Mouse (Mus musculus) midbrain, embryonic 10.5 days (tissue): Measurements from ENCODE around the gene Kntc1. TPM values are rescaled to one million over a fixed set of nuclear protein-coding genes. Genes with fewer than 3 reads are reported as not detected.
"Not testable (repeated sequence)": the region's sequence is repeated elsewhere in the genome, so short reads cannot be mapped to it uniquely, and the experiment has no call there.

Source experiments
- DNase-seq: peaks from one replicate; pipeline ENCODE4 v3.0.0-alpha.2; 2017; ENCODE audit warnings: low spot score
- H3K27ac ChIP-seq: fragments of 300-500 bp; sonication (generic); replicated peaks from 2 replicates; pipeline ENCODE4 v1.5.1; 2016; ENCODE audit warnings: mild to moderate bottlenecking
- H3K27me3 ChIP-seq: fragments of 300-500 bp; sonication (generic); 2 replicates; pipeline ENCODE4 v1.6.1; 2016; ENCODE audit warnings: low read depth, mild to moderate bottlenecking; ENCODE audit not compliant: poor library complexity, severe bottlenecking
- H3K36me3 ChIP-seq: fragments of 300-500 bp; sonication (generic); 2 replicates; pipeline ENCODE4 v1.6.1; 2016; ENCODE audit warnings: mild to moderate bottlenecking, moderate library complexity
- H3K4me1 ChIP-seq: fragments of 300-500 bp; sonication (generic); 2 replicates; pipeline ENCODE4 v1.6.1; 2016
- H3K4me3 ChIP-seq: fragments of 300-500 bp; sonication (generic); 2 replicates; pipeline ENCODE4 v1.5.1; 2016; ENCODE audit warnings: mild to moderate bottlenecking, moderate library complexity
- H3K9me3 ChIP-seq: fragments of 300-500 bp; sonication (generic); replicated peaks from 2 replicates; pipeline ENCODE4 v1.6.1; 2016; ENCODE audit warnings: mild to moderate bottlenecking
- WGBS: fragments of 180-500 bp; shearing (Covaris S2); methylation state at CpG from one replicate; pipeline ENCODE4 v1.1.7; 2016; 5-methylcytosine and 5-hydroxymethylcytosine counted together
- polyA plus RNA-seq: library from polyadenylated mRNA; unstranded; fragments of >200 nt; fragmentation: Nextera tagmentation; extraction: Ambion mirVana; gene quantifications from 2 replicates; pipeline ENCODE4 v1.2.1, GENCODE M21; 2016

Kntc1 gene
- polyA plus RNA-seq: 45.5 and 47.7 TPM in 2 replicates

- peaks cover 56% of the 10 kb centered on the region for H3K36me3 ChIP-seq
- WGBS: under 1% methylated on average over 63 of the region's 63 CpGs
- peaks cover 36% of the 10 kb centered on the region for H3K4me1 ChIP-seq
- peak within 1 kb of the TSS; percentile 98 for H3K27ac ChIP-seq
- no peaks in the 10 kb centered on the region for H3K9me3 ChIP-seq
- peak; percentile 99 for DNase-seq
- H3K4me3 ChIP-seq: peak within 1 kb of the TSS; percentile 73
- H3K27me3 ChIP-seq: no peaks in the 10 kb centered on the region
Measured at GRCm38 (mm10) chr5:123749065-123750064, at the start of gene Kntc1, which contains the start of gene Rsrc2. Gene Kntc1 (plus strand): TSS chr5:123749716. Gene Rsrc2 (minus strand): TSS chr5:123749414.

DNA sequence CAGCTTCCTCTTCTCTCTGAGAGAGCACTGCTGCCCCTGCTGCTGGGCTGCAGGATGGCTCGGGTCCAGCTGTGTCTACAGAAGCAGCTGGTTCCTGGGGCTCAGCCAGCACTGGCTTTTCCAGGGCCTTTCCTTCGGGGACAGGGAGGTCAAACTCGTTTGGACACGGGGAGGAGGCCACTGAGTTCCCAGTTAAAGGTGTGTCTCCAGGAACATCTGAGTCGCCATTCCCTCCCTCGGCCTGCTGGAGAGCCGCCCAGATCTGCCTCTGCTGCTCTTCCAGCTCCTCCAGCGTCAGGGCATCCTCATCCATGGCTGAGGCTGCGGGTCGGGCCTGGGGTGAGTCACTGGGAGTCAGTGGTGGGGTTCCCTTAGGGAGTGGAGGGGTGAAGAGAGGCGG lies 48.9 kb upstream of the Kntc1 start:
- Histone ChIP-seq H3K36me3 (peaks cover 89% of the 10 kb centered on the region), H3K27ac (no peak overlapping the region), H3K4me1 (no peaks in the 10 kb centered on the region), H3K27me3 (no peaks in the 10 kb centered on the region), H3K9me3 (no peaks in the 10 kb centered on the region), H3K4me3 (no peak overlapping the region)
- no peak for DNase-seq
- 81% methylated on average over 11 of the region's 11 CpGs for WGBS

DNA sequence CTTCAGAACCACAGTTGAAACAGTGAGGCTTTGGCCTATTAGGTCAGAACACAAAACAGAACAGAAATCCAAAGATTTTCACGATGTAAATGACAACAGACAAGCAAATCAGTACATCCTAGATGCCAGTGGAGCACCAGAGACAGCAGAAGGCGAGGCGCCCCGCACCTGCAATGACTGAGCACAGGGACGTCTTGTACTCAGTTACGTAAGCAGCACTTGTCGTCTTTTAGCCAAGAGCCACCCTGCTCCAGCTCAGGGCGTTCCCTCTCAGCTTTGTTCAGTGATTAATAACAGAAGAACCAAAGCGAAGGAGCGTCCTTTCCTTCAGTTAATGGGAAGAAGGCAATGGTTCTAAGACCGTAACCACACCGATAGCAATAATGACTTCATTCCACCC lies 40.9 kb upstream of the Kntc1 start:
- Histone ChIP-seq H3K36me3 (peaks cover 100% of the 10 kb centered on the region), H3K27ac (no peak overlapping the region), H3K4me1 (no peaks in the 10 kb centered on the region), H3K4me3 (no peak overlapping the region), H3K27me3 (no peaks in the 10 kb centered on the region), H3K9me3 (no peaks in the 10 kb centered on the region)
- WGBS: 94% methylated on average over 12 of the region's 12 CpGs
- DNase-seq: no peak

DNA sequence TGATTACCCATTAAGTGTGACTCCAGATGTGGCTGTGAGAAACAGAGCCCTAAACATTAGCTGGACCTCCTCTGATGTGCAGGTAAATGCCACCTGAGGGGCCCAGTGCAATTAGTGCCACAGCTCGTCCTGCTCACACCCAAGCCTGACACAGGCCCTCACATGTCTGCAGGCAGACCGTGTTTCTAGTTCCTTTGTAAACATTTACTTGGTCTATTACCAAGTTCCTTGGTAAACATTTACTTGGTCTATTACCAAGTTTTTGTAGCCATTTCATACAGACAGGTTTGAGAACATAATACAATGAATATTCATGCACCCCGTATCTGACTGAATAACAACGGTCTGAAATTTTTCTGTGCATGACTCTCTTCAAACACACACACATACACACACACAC lies 39.9 kb upstream of the Kntc1 start:
- H3K27ac ChIP-seq: no peak overlapping the region
- H3K4me1 ChIP-seq: no peaks in the 10 kb centered on the region
- 93% methylated on average over 4 of the region's 4 CpGs for WGBS
- H3K9me3 ChIP-seq: no peaks in the 10 kb centered on the region
- DNase-seq: no peak
- peaks cover 100% of the 10 kb centered on the region for H3K36me3 ChIP-seq
- H3K4me3 ChIP-seq: no peak overlapping the region
- no peaks in the 10 kb centered on the region for H3K27me3 ChIP-seq

- no peak for DNase-seq
- no peak overlapping the region for H3K27ac ChIP-seq
- 95% methylated on average over 6 of the region's 6 CpGs for WGBS
- H3K4me3 ChIP-seq: no peak overlapping the region
- H3K4me1 ChIP-seq: peaks cover 17% of the 10 kb centered on the region
- H3K9me3 ChIP-seq: no peaks in the 10 kb centered on the region
- peaks cover 99% of the 10 kb centered on the region for H3K36me3 ChIP-seq
- no peaks in the 10 kb centered on the region for H3K27me3 ChIP-seq
Measured at GRCm38 (mm10) chr5:123713782-123714181, 35.7 kb upstream of the Kntc1 start.

GRCm38 (mm10) chr5:123714622-123715021 lies 34.9 kb upstream of the Kntc1 start:
- no peak overlapping the region for H3K27ac ChIP-seq
- peaks cover 90% of the 10 kb centered on the region for H3K36me3 ChIP-seq
- H3K9me3 ChIP-seq: no peaks in the 10 kb centered on the region
- H3K27me3 ChIP-seq: no peaks in the 10 kb centered on the region
- 93% methylated on average over 4 of the region's 4 CpGs for WGBS
- no peak for DNase-seq
- peaks cover 25% of the 10 kb centered on the region for H3K4me1 ChIP-seq
- no peak overlapping the region for H3K4me3 ChIP-seq

DNA sequence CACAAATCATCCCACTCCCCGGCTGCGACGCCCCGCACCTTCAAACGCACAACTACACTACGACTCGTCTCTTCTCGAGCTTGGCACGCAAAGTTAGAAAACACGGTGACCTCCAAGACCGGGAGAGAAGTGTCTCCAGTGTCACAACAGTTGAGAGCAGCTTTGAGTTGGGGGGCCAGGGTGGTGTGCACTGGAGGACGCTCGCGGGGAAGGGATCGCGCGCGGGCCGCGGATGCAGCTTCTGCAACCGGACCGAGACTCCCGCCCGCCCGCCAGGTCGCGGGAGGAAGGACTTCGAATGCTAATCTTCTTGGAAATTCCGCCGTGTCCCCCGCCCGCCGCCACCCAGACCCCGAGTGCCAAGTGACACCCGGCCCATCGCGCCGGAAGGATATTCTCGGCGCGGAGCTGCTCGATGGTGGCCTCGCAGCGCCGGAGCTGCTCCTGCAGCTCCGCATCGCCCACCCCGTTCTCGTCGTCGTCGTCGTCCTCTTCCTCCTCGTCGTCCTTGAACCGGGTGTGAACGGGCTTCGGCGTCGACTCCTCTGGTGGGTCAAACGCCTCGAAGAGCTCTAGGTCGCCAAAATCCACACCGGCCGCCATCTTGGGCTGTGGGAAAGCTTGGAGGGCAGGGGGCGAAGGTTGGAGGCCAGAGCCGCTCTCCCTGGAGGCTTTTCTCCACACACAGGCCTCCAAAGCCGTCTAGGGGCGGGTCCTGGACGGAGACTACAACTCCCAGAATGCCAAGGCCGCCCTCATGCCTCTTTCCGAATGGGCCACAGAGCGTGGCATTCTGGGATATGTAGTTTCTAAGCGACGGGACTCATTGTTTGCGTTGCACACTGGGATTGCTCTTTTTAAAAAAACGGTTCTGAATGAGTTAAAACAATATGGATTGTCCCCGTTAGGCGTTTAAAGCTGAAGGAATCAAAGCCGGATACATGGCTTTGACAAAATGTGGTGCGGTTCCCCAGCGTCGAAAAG lies 28.9 kb upstream of the Kntc1 start, which contains the start of gene Zcchc8:
Zcchc8 (minus strand) TSS at position 773 of the 984 bp plus-strand sequence.
- H3K36me3 ChIP-seq: peaks cover 30% of the 10 kb centered on the region
- H3K4me3 ChIP-seq: peak within 1 kb of the TSS; percentile 87
- DNase-seq: peak; percentile 98
- H3K9me3 ChIP-seq: no peaks in the 10 kb centered on the region
- peaks cover 32% of the 10 kb centered on the region for H3K4me1 ChIP-seq
- H3K27me3 ChIP-seq: no peaks in the 10 kb centered on the region
- H3K27ac ChIP-seq: peak within 1 kb of the TSS; percentile 96
- under 1% methylated on average over 83 of the region's 83 CpGs for WGBS

- not testable (repeated sequence) for H3K4me3 ChIP-seq, H3K9me3 ChIP-seq, H3K27ac ChIP-seq, DNase-seq, H3K27me3 ChIP-seq
- Histone ChIP-seq H3K36me3 (peaks cover 17% of the 10 kb centered on the region), H3K4me1 (peaks cover 15% of the 10 kb centered on the region)
- WGBS: 88% methylated on average over 7 of the region's 7 CpGs
Measured at GRCm38 (mm10) chr5:123723816-123724215, 25.7 kb upstream of the Kntc1 start.

DNA sequence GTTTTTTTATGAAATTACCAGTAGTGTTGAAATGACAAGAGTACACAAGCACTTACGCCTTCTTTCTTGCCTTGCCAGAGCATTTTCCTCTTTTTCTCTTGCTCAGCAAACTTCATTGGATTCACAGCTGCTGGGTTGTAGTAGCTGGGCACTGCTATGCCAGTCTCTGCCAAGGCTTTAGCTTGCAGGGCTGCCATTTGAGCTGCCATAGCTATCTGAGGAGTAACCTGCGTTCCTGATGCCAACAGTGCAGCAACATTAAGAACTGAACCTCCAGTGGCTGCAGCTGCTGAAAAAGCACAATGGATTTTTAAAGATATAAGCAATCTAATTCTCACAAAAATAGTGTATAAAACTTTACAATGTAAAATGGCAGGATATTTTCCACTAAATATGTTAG lies 18.5 kb upstream of the Kntc1 start:
- no peak for DNase-seq
- H3K4me3 ChIP-seq: no peak overlapping the region
- H3K27ac ChIP-seq: no peak overlapping the region
- no peaks in the 10 kb centered on the region for H3K9me3 ChIP-seq
- WGBS: 96% methylated on average over 2 of the region's 2 CpGs
- H3K4me1 ChIP-seq: no peaks in the 10 kb centered on the region
- peaks cover 89% of the 10 kb centered on the region for H3K36me3 ChIP-seq
- H3K27me3 ChIP-seq: no peaks in the 10 kb centered on the region

- Histone ChIP-seq H3K27me3 (no peaks in the 10 kb centered on the region), H3K27ac (no peak overlapping the region), H3K4me3 (no peak overlapping the region), H3K36me3 (peaks cover 81% of the 10 kb centered on the region), H3K4me1 (peaks cover 21% of the 10 kb centered on the region), H3K9me3 (no peaks in the 10 kb centered on the region)
- DNase-seq: no peak
- 95% methylated on average over 2 of the region's 2 CpGs for WGBS
Measured at GRCm38 (mm10) chr5:123744358-123744757, 5.2 kb upstream of the Kntc1 start.

DNA sequence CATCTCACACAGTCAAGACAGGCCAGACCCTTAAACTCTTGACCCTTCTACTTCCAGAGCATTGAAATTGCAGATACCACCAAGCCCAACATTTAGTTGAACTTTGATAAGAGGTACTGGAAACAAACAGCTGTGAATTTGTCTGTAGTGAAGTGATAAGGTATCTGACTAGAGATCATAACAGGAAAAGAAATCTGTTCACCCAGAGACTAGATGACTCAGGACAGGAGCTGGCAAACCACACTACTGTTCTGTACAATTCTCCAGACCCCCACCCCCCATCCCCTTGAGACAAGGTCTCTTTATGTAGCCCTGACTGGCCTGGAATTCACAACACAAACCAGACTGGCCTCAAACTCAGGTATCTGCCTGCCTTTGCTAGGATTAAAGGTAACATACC lies 3.3 kb upstream of the Kntc1 start:
- no peak for DNase-seq
- Histone ChIP-seq H3K4me1 (peaks cover 33% of the 10 kb centered on the region), H3K9me3 (no peaks in the 10 kb centered on the region), H3K27ac (no peak overlapping the region), H3K27me3 (no peaks in the 10 kb centered on the region), H3K4me3 (peak overlapping the region; percentile 73), H3K36me3 (peaks cover 62% of the 10 kb centered on the region)

- no peak for DNase-seq
- whole genome bisulfite sequencing: 41% methylated on average over 7 of the region's 7 CpGs
- Histone ChIP-seq H3K27ac (peak overlapping the region; percentile 25; the same call in 1 of the 2 replicates), H3K4me3 (peak overlapping the region; percentile 73), H3K4me1 (peaks cover 36% of the 10 kb centered on the region), H3K36me3 (peaks cover 59% of the 10 kb centered on the region), H3K27me3 (no peaks in the 10 kb centered on the region), H3K9me3 (no peaks in the 10 kb centered on the region)
Measured at GRCm38 (mm10) chr5:123747604-123748003, 1.9 kb upstream of the Kntc1 start.
